Comparison of ENCODE assay signal across 20 mouse cellular contexts in genomic region chr9:95566931-95567330, GRCm38 (mm10). TPM values are rescaled to one million over a fixed set of nuclear protein-coding genes. Genes with fewer than 3 reads are reported as not detected.
DNase-seq lines count a peak whose midpoint lies in the region; ATAC-seq and TF ChIP-seq lines count a peak whose summit lies in the region.
"Had no signal": no experiment of that assay in that cellular context is flagged by ENCODE, and none has a peak within 500 bp of the region (broad histone marks: within the 10 kb centered on the region; RNA-seq: fewer than 3 reads in every experiment).

No protein-coding gene starts in this region.

- no peak for DNase-seq in midbrain, embryonic 11.5 days (ENCODE audit: low spot score, missing footprints)
- DNase-seq in brain, embryonic 14.5 days (ENCODE audit: low read depth): peak; percentile 53
- no peak for DNase-seq in adrenal gland, adult 18-20 months (ENCODE audit: low spot score in 2 of 2)
- DNase-seq: adrenal gland, adult 2 months; gastrocnemius, postnatal 14 days; lung, postnatal 10 days; retina, postnatal 1 day; thymus, postnatal 4 days had no signal

- WGBS in forebrain, embryonic 15.5 days: 48% methylated on average over 5 of the region's 5 CpGs
- WGBS in forebrain, embryonic 12.5 days: 67% methylated on average over 5 of the region's 5 CpGs
- 43% methylated on average over 5 of the region's 5 CpGs for WGBS in midbrain, embryonic 15.5 days
- WGBS in midbrain, embryonic 11.5 days: 64% methylated on average over 5 of the region's 5 CpGs
- 67% methylated on average over 5 of the region's 5 CpGs for WGBS in kidney, embryonic 15.5 days

- TF ChIP-seq POLR2A in brain, embryonic 14.5 days (IDR thresholded peaks at IDR 0.05; ENCODE audit: borderline replicate concordance, extremely low read depth, insufficient read depth, insufficient read length, poor library complexity, severe bottlenecking): no peak

- ATAC-seq in forebrain, embryonic 15.5 days (replicated peaks): 0 out of 2 replicates have a peak, but pooled peaks have one; percentile 32
- no peak for ATAC-seq in forebrain, embryonic 12.5 days (ENCODE audit: low FRiP score)
- ATAC-seq in midbrain, embryonic 15.5 days (replicated peaks): 0 out of 2 replicates have a peak, but pooled peaks have one; percentile 56
- no peak for ATAC-seq in midbrain, embryonic 11.5 days (ENCODE audit: low FRiP score)
- ATAC-seq in kidney, embryonic 15.5 days (replicated peaks; ENCODE audit: low FRiP score): no peak
- ATAC-seq: intestine, postnatal 0 days had no signal

- no peaks in the 10 kb centered on the region for H3K4me1 ChIP-seq in forebrain, embryonic 15.5 days
- H3K4me1 ChIP-seq in forebrain, embryonic 12.5 days: no peaks in the 10 kb centered on the region
- H3K4me1 ChIP-seq in midbrain, embryonic 15.5 days: peaks cover 11% of the 10 kb centered on the region
- no peaks in the 10 kb centered on the region for H3K4me1 ChIP-seq in midbrain, embryonic 11.5 days (ENCODE audit: control insufficient read depth, insufficient read depth, low read length)
- H3K4me1 ChIP-seq in kidney, embryonic 15.5 days: no peaks in the 10 kb centered on the region
- H3K4me1 ChIP-seq: embryonic facial prominence, embryonic 12.5 days; megakaryocyte, embryonic 14.5 days had no signal

- H3K9me3 ChIP-seq in forebrain, embryonic 15.5 days: no peaks in the 10 kb centered on the region
- no peaks in the 10 kb centered on the region for H3K9me3 ChIP-seq in forebrain, embryonic 12.5 days
- no peaks in the 10 kb centered on the region for H3K9me3 ChIP-seq in midbrain, embryonic 15.5 days
- H3K9me3 ChIP-seq in midbrain, embryonic 11.5 days (ENCODE audit: control insufficient read depth, low read length): no peaks in the 10 kb centered on the region
- H3K9me3 ChIP-seq in kidney, embryonic 15.5 days (replicated peaks): no peaks in the 10 kb centered on the region
- H3K9me3 ChIP-seq: embryonic facial prominence, embryonic 12.5 days; liver, embryonic 15.5 days had no signal

- no peak overlapping the region for H3K4me2 ChIP-seq in forebrain, embryonic 15.5 days (replicated peaks)
- H3K4me2 ChIP-seq in forebrain, embryonic 12.5 days: no peak overlapping the region
- no peak overlapping the region for H3K4me2 ChIP-seq in midbrain, embryonic 15.5 days
- no peak overlapping the region for H3K4me2 ChIP-seq in midbrain, embryonic 11.5 days
- H3K4me2 ChIP-seq in kidney, embryonic 15.5 days: no peak overlapping the region
- H3K4me2 ChIP-seq: embryonic facial prominence, embryonic 12.5 days; hindbrain, embryonic 14.5 days; liver, embryonic 15.5 days had no signal

- no peak overlapping the region for H3K9ac ChIP-seq in forebrain, embryonic 15.5 days (replicated peaks)
- H3K9ac ChIP-seq in forebrain, embryonic 12.5 days: no peak overlapping the region
- no peak overlapping the region for H3K9ac ChIP-seq in midbrain, embryonic 15.5 days
- no peak overlapping the region for H3K9ac ChIP-seq in midbrain, embryonic 11.5 days (ENCODE audit: low read length)
- H3K9ac ChIP-seq in kidney, embryonic 15.5 days: no peak overlapping the region
- H3K9ac ChIP-seq: embryonic facial prominence, embryonic 12.5 days; hindbrain, embryonic 14.5 days; liver, embryonic 15.5 days had no signal

- H3K36me3 ChIP-seq in forebrain, embryonic 15.5 days: no peaks in the 10 kb centered on the region
- H3K36me3 ChIP-seq in forebrain, embryonic 12.5 days (replicated peaks): no peaks in the 10 kb centered on the region
- H3K36me3 ChIP-seq in midbrain, embryonic 15.5 days (replicated peaks): no peaks in the 10 kb centered on the region
- no peaks in the 10 kb centered on the region for H3K36me3 ChIP-seq in midbrain, embryonic 11.5 days (ENCODE audit: control insufficient read depth, insufficient read depth, low read length)
- H3K36me3 ChIP-seq in kidney, embryonic 15.5 days: no peaks in the 10 kb centered on the region
- H3K36me3 ChIP-seq: embryonic facial prominence, embryonic 12.5 days; liver, embryonic 15.5 days had no signal

- no peak for TF ChIP-seq CTCF in brain, embryonic 14.5 days (IDR thresholded peaks at IDR 0.05; ENCODE audit: borderline replicate concordance, extremely low read depth, insufficient read depth, insufficient read length)

- H3K4me3 ChIP-seq in forebrain, embryonic 15.5 days: no peak overlapping the region
- no peak overlapping the region for H3K4me3 ChIP-seq in forebrain, embryonic 12.5 days (replicated peaks)
- no peak overlapping the region for H3K4me3 ChIP-seq in midbrain, embryonic 15.5 days
- H3K4me3 ChIP-seq in midbrain, embryonic 11.5 days (ENCODE audit: low read depth, low read length): no peak overlapping the region
- no peak overlapping the region for H3K4me3 ChIP-seq in kidney, embryonic 15.5 days (replicated peaks)
- H3K4me3 ChIP-seq: embryonic facial prominence, embryonic 12.5 days; layer of hippocampus, adult 2 months; liver, embryonic 15.5 days; megakaryocyte, embryonic 14.5 days; myocyte had no signal

- no peak overlapping the region for H3K27ac ChIP-seq in forebrain, embryonic 15.5 days (replicated peaks)
- H3K27ac ChIP-seq in forebrain, embryonic 12.5 days: no peak overlapping the region
- H3K27ac ChIP-seq in midbrain, embryonic 15.5 days: no peak overlapping the region
- no peak overlapping the region for H3K27ac ChIP-seq in midbrain, embryonic 11.5 days (ENCODE audit: low read depth, low read length)
- H3K27ac ChIP-seq in kidney, embryonic 15.5 days: no peak overlapping the region
- H3K27ac ChIP-seq: embryonic facial prominence, embryonic 12.5 days; hindbrain, embryonic 14.5 days; kidney, postnatal 0 days; layer of hippocampus, adult 2 months; liver, embryonic 15.5 days had no signal

- H3K27me3 ChIP-seq in forebrain, embryonic 15.5 days: no peaks in the 10 kb centered on the region
- H3K27me3 ChIP-seq in forebrain, embryonic 12.5 days: peaks cover 14% of the 10 kb centered on the region
- peaks cover 2% of the 10 kb centered on the region; the same call in 1 of the 2 replicates for H3K27me3 ChIP-seq in midbrain, embryonic 15.5 days (replicated peaks)
- no peaks in the 10 kb centered on the region for H3K27me3 ChIP-seq in midbrain, embryonic 11.5 days (ENCODE audit: control insufficient read depth, insufficient read depth, low read length)
- H3K27me3 ChIP-seq in kidney, embryonic 15.5 days: peaks cover 46% of the 10 kb centered on the region

RNA-seq across cellular contexts. Expression of gene Paqr9, which starts 7.5 kb away (rescaled TPM):
- polyA plus RNA-seq in forebrain, embryonic 15.5 days (2015; fragmentation: Nextera tagmentation; extraction: Ambion mirVana): 2.9 and 3.2 TPM in 2 replicates
- 0.46 and 0.88 TPM in 2 replicates for polyA plus RNA-seq in forebrain, embryonic 12.5 days (2016; fragmentation: Nextera tagmentation; extraction: Ambion mirVana)
- 5.1 and 5.3 TPM in 2 replicates for polyA plus RNA-seq in midbrain, embryonic 15.5 days (2015; fragmentation: Nextera tagmentation; extraction: Ambion mirVana)
- 0.33 and 0.36 TPM in 2 replicates for polyA plus RNA-seq in midbrain, embryonic 11.5 days (2014; fragmentation: Nextera tagmentation; extraction: Ambion mirVana)
- polyA plus RNA-seq in brain, embryonic 14.5 days (2012; rRNA removed): 6.5 and 9.6 TPM in 2 replicates
- polyA plus RNA-seq in kidney, embryonic 15.5 days (2015; fragmentation: Nextera tagmentation; extraction: Ambion mirVana): 0.95 and 1.1 TPM in 2 replicates
- 10 to 100 TPM in 1 of 2 experiments, 1 to 10 TPM in 1; 8.4 to 16.1 TPM for total RNA-seq in adrenal gland, adult 18-20 months (2021)

RNA-seq across cellular contexts. Expression of gene U2surp, which starts 55.1 kb away (rescaled TPM):
- polyA plus RNA-seq in forebrain, embryonic 15.5 days (2015; fragmentation: Nextera tagmentation; extraction: Ambion mirVana): 154 and 162 TPM in 2 replicates
- 181 and 204 TPM in 2 replicates for polyA plus RNA-seq in forebrain, embryonic 12.5 days (2016; fragmentation: Nextera tagmentation; extraction: Ambion mirVana)
- polyA plus RNA-seq in midbrain, embryonic 15.5 days (2015; fragmentation: Nextera tagmentation; extraction: Ambion mirVana): 115 and 129 TPM in 2 replicates
- 157 and 169 TPM in 2 replicates for polyA plus RNA-seq in midbrain, embryonic 11.5 days (2014; fragmentation: Nextera tagmentation; extraction: Ambion mirVana)
- 28.0 and 35.1 TPM in 2 replicates for polyA plus RNA-seq in brain, embryonic 14.5 days (2012; rRNA removed)
- 135 and 177 TPM in 2 replicates for polyA plus RNA-seq in kidney, embryonic 15.5 days (2015; fragmentation: Nextera tagmentation; extraction: Ambion mirVana)
- total RNA-seq in adrenal gland, adult 18-20 months (2021): 10 to 100 TPM; 52.4 to 55.9 TPM

Comparison
In these comparisons a context has a peak if more than half of its experiments do, and no peak if none do; other contexts are left out.
1. ATAC-seq: peak in forebrain, embryonic 15.5 days (single experiment) and midbrain, embryonic 15.5 days (single experiment); none in forebrain, embryonic 12.5 days (single experiment), midbrain, embryonic 11.5 days (single experiment) and kidney, embryonic 15.5 days (single experiment).